Mouse (Mus musculus) MEL (cell line): ENCODE measurements around the gene BC051019. TPM values are rescaled to one million over a fixed set of nuclear protein-coding genes. Genes with fewer than 3 reads are reported as not detected.

Experiments used
- DNase-seq: peaks from one replicate; pipeline ENCODE4 v3.0.0; 2011; ENCODE audit warnings: low read depth, low spot score
- H3K27ac ChIP-seq: 2 replicates; pipeline ENCODE4 v1.5.1; 2012; ENCODE audit warnings: low read depth, mild to moderate bottlenecking, control low read depth, low read length, moderate library complexity; ENCODE audit not compliant: control insufficient read depth
- H3K27me3 ChIP-seq, 2 experiments: fragments of 150-350 bp in 1 of 2; sonication (generic) in 1 of 2; 2 replicates each; pipeline ENCODE4 v1.6.1; 2012; ENCODE audit warnings: low read length in 2 of 2, mild to moderate bottlenecking in 2 of 2, improper control_type of control experiment in 1 of 2, moderate library complexity in 1 of 2; ENCODE audit not compliant: insufficient read depth in 2 of 2, control insufficient read depth in 1 of 2
- H3K36me3 ChIP-seq, 2 experiments: 2 replicates each; pipeline ENCODE4 v1.6.1; 2012 to 2014; ENCODE audit warnings: low read length in 2 of 2, improper control_type of control experiment in 1 of 2, inconsistent platforms in 1 of 2, mild to moderate bottlenecking in 1 of 2; ENCODE audit not compliant: insufficient read depth in 2 of 2, control insufficient read depth in 1 of 2
- H3K4me1 ChIP-seq, 2 experiments: fragments of 150-350 bp in 1 of 2; sonication (generic) in 1 of 2; 2 replicates each; pipeline ENCODE4 v1.6.1; 2012; ENCODE audit warnings: low read length in 2 of 2, improper control_type of control experiment in 1 of 2, mild to moderate bottlenecking in 1 of 2; ENCODE audit not compliant: insufficient read depth in 2 of 2, control insufficient read depth in 1 of 2
- H3K4me3 ChIP-seq, 2 experiments: fragments of 150-350 bp in 1 of 2; sonication (generic) in 1 of 2; 2 replicates each; pipeline ENCODE4 v1.5.1; 2012; ENCODE audit warnings: low read depth in 2 of 2, low read length in 2 of 2, mild to moderate bottlenecking in 2 of 2, moderate library complexity in 2 of 2, control low read depth in 1 of 2, improper control_type of control experiment in 1 of 2; ENCODE audit not compliant: control insufficient read depth in 1 of 2, insufficient read depth in 1 of 2
- H3K79me2 ChIP-seq: 2 replicates; pipeline ENCODE4 v1.6.1; 2012; ENCODE audit warnings: mild to moderate bottlenecking, low read length, moderate library complexity; ENCODE audit not compliant: control insufficient read depth, poor library complexity, insufficient read depth
- H3K9ac ChIP-seq: 2 replicates; pipeline ENCODE4 v1.6.1; 2012; ENCODE audit warnings: low read depth, mild to moderate bottlenecking, control low read depth, low read length, moderate library complexity; ENCODE audit not compliant: control insufficient read depth, poor library complexity, severe bottlenecking
- H3K9me3 ChIP-seq: fragments of 150-350 bp; sonication (generic); replicated peaks from 2 replicates; pipeline ENCODE4 v1.6.1; 2012; ENCODE audit warnings: mild to moderate bottlenecking, low read length, improper control_type of control experiment, moderate library complexity; ENCODE audit not compliant: insufficient read depth
- BHLHE40 ChIP-seq: IDR thresholded peaks from 2 replicates; pipeline ENCODE4 v1.6.1; 2012; ENCODE audit warnings: low read depth, mild to moderate bottlenecking, inconsistent platforms, low read length, improper control_type of control experiment, borderline replicate concordance
- CHD2 ChIP-seq: IDR thresholded peaks from 2 replicates; pipeline ENCODE4 v1.6.1; 2011; ENCODE audit warnings: low read length, improper control_type of control experiment
- CTCF ChIP-seq, 3 experiments: IDR thresholded peaks in 2 of 3; conservative IDR thresholded peaks in 1 of 3; 2 replicates each; pipeline ENCODE4 v1.5.1; 2011 to 2012; ENCODE audit warnings: low read length in 3 of 3, low read depth in 2 of 3, mild to moderate bottlenecking in 2 of 3, improper control_type of control experiment in 1 of 3, inconsistent platforms in 1 of 3, mixed read lengths in 1 of 3, moderate library complexity in 1 of 3; ENCODE audit not compliant: control insufficient read depth in 1 of 3, insufficient read depth in 1 of 3, poor library complexity in 1 of 3, severe bottlenecking in 1 of 3
- E2F4 ChIP-seq: IDR thresholded peaks from 2 replicates; pipeline ENCODE4 v1.6.1; 2011; ENCODE audit warnings: low read depth, low read length, improper control_type of control experiment, borderline replicate concordance
- ELF1 ChIP-seq: IDR thresholded peaks from 2 replicates; pipeline ENCODE4 v1.6.1; 2014; ENCODE audit warnings: low read depth, mild to moderate bottlenecking, inconsistent platforms, low read length, improper control_type of control experiment, moderate library complexity
- EP300 ChIP-seq, 2 experiments: IDR thresholded peaks; 2 replicates each; pipeline ENCODE4 v1.6.1; 2011; ENCODE audit warnings: improper control_type of control experiment in 2 of 2, low read length in 2 of 2, low read depth in 1 of 2, mild to moderate bottlenecking in 1 of 2
- ETS1 ChIP-seq: IDR thresholded peaks from 2 replicates; pipeline ENCODE4 v1.6.1; 2012; ENCODE audit warnings: low read depth, mild to moderate bottlenecking, inconsistent platforms, low read length, improper control_type of control experiment, moderate library complexity
- GABPA ChIP-seq: IDR thresholded peaks from 2 replicates; pipeline ENCODE4 v1.6.1; 2012; ENCODE audit warnings: low read depth, mild to moderate bottlenecking, inconsistent platforms, low read length, improper control_type of control experiment, moderate library complexity
- GATA1 ChIP-seq: IDR thresholded peaks from 2 replicates; pipeline ENCODE4 v1.6.1; 2011; ENCODE audit warnings: low read depth, low read length, improper control_type of control experiment
- HCFC1 ChIP-seq: IDR thresholded peaks from 2 replicates; pipeline ENCODE4 v1.6.1; 2012; ENCODE audit warnings: low read depth, mild to moderate bottlenecking, inconsistent platforms, low read length, improper control_type of control experiment, moderate library complexity
- JUND ChIP-seq: IDR thresholded peaks from 2 replicates; pipeline ENCODE4 v1.6.1; 2011; ENCODE audit warnings: low read depth, mild to moderate bottlenecking, improper control_type of control experiment, low read length
- KAT2A ChIP-seq: conservative IDR thresholded peaks from 2 replicates; pipeline ENCODE4 v1.6.1; 2012; ENCODE audit warnings: low read depth, low read length, improper control_type of control experiment, inconsistent platforms
- MAX ChIP-seq: IDR thresholded peaks from 2 replicates; pipeline ENCODE4 v1.6.1; 2011; ENCODE audit warnings: low read length, improper control_type of control experiment
- MAZ ChIP-seq: IDR thresholded peaks from 2 replicates; pipeline ENCODE4 v1.6.1; 2012; ENCODE audit warnings: low read depth, mild to moderate bottlenecking, inconsistent platforms, low read length, improper control_type of control experiment
- MXI1 ChIP-seq: IDR thresholded peaks from 2 replicates; pipeline ENCODE4 v1.6.1; 2011; ENCODE audit warnings: mild to moderate bottlenecking, low read depth, low read length, improper control_type of control experiment
- MYB ChIP-seq: IDR thresholded peaks from 2 replicates; pipeline ENCODE4 v1.6.1; 2011; ENCODE audit warnings: mild to moderate bottlenecking, low read depth, low read length, improper control_type of control experiment
- MYC ChIP-seq: IDR thresholded peaks from 2 replicates; pipeline ENCODE4 v1.6.1; 2011; ENCODE audit warnings: low read depth, mild to moderate bottlenecking, low read length, improper control_type of control experiment, moderate library complexity
- NELFE ChIP-seq: IDR thresholded peaks from 2 replicates; pipeline ENCODE4 v1.6.1; 2011; ENCODE audit warnings: low read depth, low read length, improper control_type of control experiment
- NRF1 ChIP-seq: IDR thresholded peaks from 2 replicates; pipeline ENCODE4 v1.6.1; 2014; ENCODE audit warnings: low read depth, mild to moderate bottlenecking, inconsistent platforms, low read length, improper control_type of control experiment, moderate library complexity; ENCODE audit not compliant: poor library complexity, insufficient read depth, severe bottlenecking
- POLR2A ChIP-seq, 2 experiments: IDR thresholded peaks; 2 replicates each; pipeline ENCODE4 v1.6.1; 2011 to 2012; ENCODE audit warnings: low read length in 2 of 2, mild to moderate bottlenecking in 2 of 2, control low read depth in 1 of 2, improper control_type of control experiment in 1 of 2, low read depth in 1 of 2, moderate library complexity in 1 of 2; ENCODE audit not compliant: control insufficient read depth in 1 of 2, insufficient read depth in 1 of 2, poor library complexity in 1 of 2
- POLR2AphosphoS2 ChIP-seq: IDR thresholded peaks from 2 replicates; pipeline ENCODE4 v1.6.1; 2011; ENCODE audit warnings: low read length, improper control_type of control experiment
- POLR2AphosphoS5 ChIP-seq: IDR thresholded peaks from 2 replicates; pipeline ENCODE4 v1.6.1; 2012; ENCODE audit warnings: low read depth, borderline replicate concordance, mild to moderate bottlenecking, inconsistent platforms, low read length, moderate library complexity, mixed read lengths
- RAD21 ChIP-seq: IDR thresholded peaks from 2 replicates; pipeline ENCODE4 v1.6.1; 2011; ENCODE audit warnings: mild to moderate bottlenecking, low read depth, low read length, improper control_type of control experiment
- RCOR1 ChIP-seq: IDR thresholded peaks from 2 replicates; pipeline ENCODE4 v1.6.1; 2012; ENCODE audit warnings: low read depth, mild to moderate bottlenecking, inconsistent platforms, low read length, improper control_type of control experiment
- SMC3 ChIP-seq: IDR thresholded peaks from 2 replicates; pipeline ENCODE4 v1.6.1; 2011; ENCODE audit warnings: low read depth, low read length, improper control_type of control experiment
- TAL1 ChIP-seq: IDR thresholded peaks from 2 replicates; pipeline ENCODE4 v1.6.1; 2012; ENCODE audit warnings: mild to moderate bottlenecking, inconsistent platforms, low read length, moderate library complexity, mixed read lengths
- TBP ChIP-seq: IDR thresholded peaks from 2 replicates; pipeline ENCODE4 v1.8.0; 2011; ENCODE audit warnings: low read depth, low read length, improper control_type of control experiment
- TCF12 ChIP-seq: IDR thresholded peaks from 2 replicates; pipeline ENCODE4 v1.6.1; 2014; ENCODE audit warnings: low read depth, mild to moderate bottlenecking, inconsistent platforms, low read length, improper control_type of control experiment, moderate library complexity
- UBTF ChIP-seq: IDR thresholded peaks from 2 replicates; pipeline ENCODE4 v1.6.1; 2012; ENCODE audit warnings: low read depth, mild to moderate bottlenecking, inconsistent platforms, low read length, improper control_type of control experiment, moderate library complexity, borderline replicate concordance; ENCODE audit not compliant: insufficient read depth
- USF1 ChIP-seq: IDR thresholded peaks from 2 replicates; pipeline ENCODE4 v1.6.1; 2014; ENCODE audit warnings: low read depth, mild to moderate bottlenecking, inconsistent platforms, low read length, improper control_type of control experiment, moderate library complexity
- USF2 ChIP-seq, 2 experiments: IDR thresholded peaks; 2 replicates each; pipeline ENCODE4 v1.6.1; 2011 to 2012; ENCODE audit warnings: improper control_type of control experiment in 2 of 2, low read length in 2 of 2, borderline replicate concordance in 1 of 2, inconsistent platforms in 1 of 2, low read depth in 1 of 2, mild to moderate bottlenecking in 1 of 2; ENCODE audit not compliant: insufficient read depth in 1 of 2
- ZKSCAN1 ChIP-seq: IDR thresholded peaks from 2 replicates; pipeline ENCODE4 v1.6.1; 2012; ENCODE audit warnings: low read depth, mild to moderate bottlenecking, inconsistent platforms, low read length, improper control_type of control experiment, moderate library complexity
- ZMIZ1 ChIP-seq: IDR thresholded peaks from 2 replicates; pipeline ENCODE4 v1.6.1; 2012; ENCODE audit warnings: low read depth, mild to moderate bottlenecking, inconsistent platforms, low read length, improper control_type of control experiment, moderate library complexity
- polyA plus RNA-seq, 2 experiments: library from polyadenylated mRNA; stranded (reverse) in 1 of 2; unstranded in 1 of 2; fragments of >175 nt in 1 of 2; fragments of >200 nt in 1 of 2; gene quantifications; 2 replicates each; pipeline versions ENCODE4 v1.2.1 to v1.2.4; 2012; ENCODE audit warnings: low replicate concordance in 2 of 2, low read depth in 1 of 2; ENCODE audit not compliant: insufficient read length in 2 of 2, insufficient read depth in 1 of 2, missing spikeins in 1 of 2
- total RNA-seq: library from RNA; depleted of rRNA; stranded (reverse); fragments of 300-350 nt; gene quantifications from 2 replicates; pipeline ENCODE4 v1.2.3, GENCODE M21; 2012

BC051019 gene
- total and polyA plus RNA-seq, 3 experiments: 0.39 TPM; not detected in 2

DNA sequence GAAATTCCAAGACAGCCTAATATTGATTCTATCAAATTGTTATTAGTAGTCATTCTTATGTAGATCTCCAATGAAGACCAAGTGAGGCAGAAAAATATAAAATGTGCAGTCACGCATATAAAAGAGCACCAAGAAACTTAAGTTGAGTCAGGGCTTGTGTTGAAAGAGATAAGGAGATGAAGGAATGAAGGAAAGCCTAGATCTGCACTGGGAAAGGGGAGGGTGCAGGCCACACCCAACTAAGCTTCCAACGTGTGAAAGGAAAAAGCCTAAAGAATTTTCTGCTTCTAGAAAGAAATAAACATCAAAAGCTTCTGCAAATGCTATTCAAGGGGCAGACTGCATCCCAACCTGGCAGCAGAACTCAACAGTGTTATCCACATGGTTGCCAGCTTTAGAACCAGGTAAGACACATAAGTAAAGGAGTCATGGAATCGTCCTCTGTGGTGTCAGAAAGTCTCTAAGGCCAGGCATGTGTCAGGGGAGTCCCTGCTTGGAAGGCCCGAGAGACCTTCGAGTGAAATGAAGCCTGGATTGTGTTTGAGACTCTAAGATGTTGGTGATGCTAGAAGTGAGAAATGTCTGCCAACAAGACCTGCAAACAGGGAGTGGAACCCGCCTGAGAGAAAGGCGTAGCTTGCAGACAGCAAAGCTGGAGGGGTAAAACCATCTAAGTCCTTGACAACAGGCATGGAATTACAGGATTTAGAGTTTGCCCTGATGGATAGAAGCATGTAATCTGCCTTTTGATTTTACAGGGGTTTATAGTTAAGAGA lies 44.1 kb upstream of the BC051019 start:
- peaks cover 9 to 33% of the 10 kb centered on the region in 2 experiments for H3K4me1 ChIP-seq
- H3K4me3 ChIP-seq: no peak overlapping the region
- DNase-seq: peak; percentile 59
- peaks cover 0 to 45% of the 10 kb centered on the region in 2 experiments; a peak in 2 of 4 replicates for H3K36me3 ChIP-seq
- H3K27me3 ChIP-seq: no peaks in the 10 kb centered on the region
- peak overlapping the region; percentile 43 for H3K9ac ChIP-seq
- no peaks in the 10 kb centered on the region for H3K79me2 ChIP-seq
- TF ChIP-seq POLR2A (IDR thresholded peaks at IDR 0.05; ENCODE audit: control insufficient read depth in 1 of 2, insufficient read depth in 1 of 2, low read depth in 1 of 2, low read length in 2 of 2, poor library complexity in 1 of 2): no peak
- TF ChIP-seq MYB: no peak
- TF ChIP-seq KAT2A: no peak
- no peak for TF ChIP-seq TBP
- no peak for TF ChIP-seq MAZ
- no peak for TF ChIP-seq ZKSCAN1
- no peak for TF ChIP-seq UBTF
- TF ChIP-seq USF2 (IDR thresholded peaks at IDR 0.05; ENCODE audit: borderline replicate concordance in 1 of 2, insufficient read depth in 1 of 2, low read depth in 1 of 2, low read length in 2 of 2): no peak
- TF ChIP-seq BHLHE40: no peak
- TF ChIP-seq GATA1: peak; percentile 74
- no peak for TF ChIP-seq GABPA
- TF ChIP-seq ELF1: no peak
- TF ChIP-seq USF1: no peak
- TF ChIP-seq TCF12: peak; percentile 40; the same call in 1 of the 2 replicates
- TF ChIP-seq NRF1: no peak
- no peak for TF ChIP-seq CTCF (IDR thresholded peaks at IDR 0.05 in 2 of 3, conservative IDR thresholded peaks at IDR 0.05 in 1 of 3; ENCODE audit: control insufficient read depth in 1 of 3, insufficient read depth in 1 of 3, low read depth in 2 of 3, low read length in 3 of 3, poor library complexity in 1 of 3, severe bottlenecking in 1 of 3)
- no peak for TF ChIP-seq MYC
- 0 out of 2 replicates have a peak, but pooled peaks have one; percentile 9 for TF ChIP-seq ETS1
- TF ChIP-seq CHD2: no peak
- TF ChIP-seq NELFE: no peak
- no peak for TF ChIP-seq MAX
- TF ChIP-seq RCOR1: peak; percentile 35; the same call in 1 of the 2 replicates
- no peak for TF ChIP-seq SMC3
- no peak for TF ChIP-seq POLR2AphosphoS2
- TF ChIP-seq MXI1: 0 out of 2 replicates have a peak, but pooled peaks have one; percentile 15
- TF ChIP-seq RAD21: no peak
- TF ChIP-seq EP300 (IDR thresholded peaks at IDR 0.05; ENCODE audit: low read depth in 1 of 2, low read length in 2 of 2): peak; percentile 64 to 74
- peak; percentile 8; the same call in 1 of the 2 replicates for TF ChIP-seq TAL1
- no peak for TF ChIP-seq POLR2AphosphoS5
- TF ChIP-seq E2F4: no peak
- no peak for TF ChIP-seq JUND
- no peak for TF ChIP-seq HCFC1
- TF ChIP-seq ZMIZ1: no peak
- H3K27ac ChIP-seq: peak overlapping the region; percentile 94
- no peaks in the 10 kb centered on the region for H3K9me3 ChIP-seq
